ENCODE assay signal across 8 mouse cellular contexts in the genomic region with DNA sequence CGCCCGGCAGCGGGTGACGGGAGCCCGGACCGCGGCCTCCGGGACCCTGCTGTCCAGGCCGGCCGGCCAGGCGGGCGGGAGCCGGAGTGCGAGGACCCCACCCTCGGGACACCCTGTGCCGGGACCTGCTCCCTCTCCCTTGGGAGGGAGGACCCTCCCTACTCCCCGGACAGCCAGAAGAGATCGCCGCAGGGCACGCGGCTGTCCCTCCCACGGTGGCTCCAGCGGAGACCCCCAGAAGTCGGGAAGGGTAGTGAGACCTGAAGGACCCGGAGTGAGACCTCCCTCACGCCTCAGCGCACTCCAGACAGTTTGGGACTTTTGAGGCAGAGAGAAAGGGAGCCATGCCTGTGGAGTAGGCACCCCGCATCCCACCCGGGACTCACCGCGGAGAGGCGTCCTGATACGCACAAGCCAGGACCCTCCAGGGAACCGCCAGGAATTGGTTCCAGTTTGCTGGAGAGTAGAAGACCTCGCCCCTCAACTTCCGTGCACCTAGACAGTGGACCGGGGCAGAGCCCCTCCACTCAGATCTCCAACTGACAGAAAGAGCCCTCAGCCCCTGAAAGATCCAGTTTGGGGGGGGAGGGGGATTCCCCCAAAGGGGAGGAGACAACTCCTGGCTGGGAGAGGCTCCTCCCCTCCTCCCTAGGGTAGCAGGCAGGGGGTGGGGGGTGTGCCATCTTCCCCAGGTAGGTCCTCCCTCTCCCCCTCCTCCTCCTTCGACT. TPM values are rescaled to one million over a fixed set of nuclear protein-coding genes. Genes with fewer than 3 reads are reported as not detected.
DNase-seq lines count a peak whose midpoint lies in the region; ATAC-seq and TF ChIP-seq lines count a peak whose summit lies in the region.

No protein-coding gene starts in this region.

- peak; percentile 42 to 60 for DNase-seq in heart, adult 18-20 months
- no peak for DNase-seq in heart, adult 8-10 months (ENCODE audit: low spot score)
- no peak for DNase-seq in hindbrain, embryonic 14.5 days (ENCODE audit: low spot score)
- no peak for DNase-seq in liver, adult 2 months (ENCODE audit: extremely low read depth, low read depth, low spot score)
- DNase-seq in thymus, adult 2 months, result peak; percentile 64

- H3K9ac ChIP-seq in hindbrain, embryonic 14.5 days, result peak overlapping the region; percentile 81
- H3K9ac ChIP-seq in liver, adult 2 months (ENCODE audit: low read depth, low read length), result peak overlapping the region; percentile 100
- peak overlapping the region; percentile 79 for H3K9ac ChIP-seq in midbrain, embryonic 15.5 days

- TF ChIP-seq CTCF in bone marrow macrophage, adult 2 months (IDR thresholded peaks at IDR 0.05; ENCODE audit: low read depth, low read length), result no peak
- no peak for TF ChIP-seq CTCF in liver, adult 2 months (IDR thresholded peaks at IDR 0.05; ENCODE audit: low read depth, low read length)
- TF ChIP-seq CTCF in thymus, adult 2 months (IDR thresholded peaks at IDR 0.05; ENCODE audit: borderline replicate concordance, control insufficient read depth, extremely low read depth, insufficient read depth, low read length, poor library complexity), result peak; percentile 3; the same call in 1 of the 2 replicates

- no peak for TF ChIP-seq POLR2A in bone marrow macrophage, adult 2 months (IDR thresholded peaks at IDR 0.05; ENCODE audit: borderline replicate concordance, low read depth, low read length)
- no peak for TF ChIP-seq POLR2A in liver, adult 2 months (IDR thresholded peaks at IDR 0.05; ENCODE audit: extremely low read depth, insufficient read depth, low read length)
- no peak for TF ChIP-seq POLR2A in thymus, adult 2 months (IDR thresholded peaks at IDR 0.05; ENCODE audit: control insufficient read depth, extremely low read depth, insufficient read depth, low read length, poor library complexity)

- H3K4me1 ChIP-seq in bone marrow macrophage, adult 2 months (ENCODE audit: control insufficient read depth, insufficient read depth, low read length), result peaks cover 34% of the 10 kb centered on the region
- peaks cover 25% of the 10 kb centered on the region for H3K4me1 ChIP-seq in hindbrain, embryonic 14.5 days (replicated peaks; ENCODE audit: control insufficient read depth, insufficient read depth, low read length)
- H3K4me1 ChIP-seq in liver, adult 2 months (ENCODE audit: control insufficient read depth, insufficient read depth, low read length), result peaks cover 22% of the 10 kb centered on the region
- peaks cover 31% of the 10 kb centered on the region for H3K4me1 ChIP-seq in midbrain, embryonic 15.5 days
- H3K4me1 ChIP-seq in thymus, adult 2 months (replicated peaks; ENCODE audit: control insufficient read depth, insufficient read depth, low read length), result peaks cover 22% of the 10 kb centered on the region

- ATAC-seq in erythroid progenitor cell, adult 5-6 weeks (replicated peaks; ENCODE audit: low FRiP score, poor library complexity, severe bottlenecking), result peak; percentile 33
- peak; percentile 71 for ATAC-seq in hindbrain, embryonic 14.5 days (ENCODE audit: low FRiP score)
- ATAC-seq in midbrain, embryonic 15.5 days (replicated peaks), result peak; percentile 77

- peak overlapping the region; percentile 72 for H3K4me3 ChIP-seq in bone marrow macrophage, adult 2 months (ENCODE audit: insufficient read depth, low read length)
- H3K4me3 ChIP-seq in hindbrain, embryonic 14.5 days (replicated peaks; ENCODE audit: low read length), result peak overlapping the region; percentile 85
- H3K4me3 ChIP-seq in liver, adult 2 months (ENCODE audit: insufficient read depth, low read depth, low read length), result peak overlapping the region; percentile 86
- H3K4me3 ChIP-seq in midbrain, embryonic 15.5 days, result peak overlapping the region; percentile 78
- peak overlapping the region; percentile 87 for H3K4me3 ChIP-seq in thymus, adult 2 months (ENCODE audit: control insufficient read depth, insufficient read depth, low read length)

- H3K9me3 ChIP-seq in hindbrain, embryonic 14.5 days (ENCODE audit: control insufficient read depth, low read length), result no peaks in the 10 kb centered on the region
- H3K9me3 ChIP-seq in midbrain, embryonic 15.5 days, result no peaks in the 10 kb centered on the region

- WGBS in hindbrain, embryonic 14.5 days, result under 1% methylated on average over 38 of the region's 38 CpGs
- under 1% methylated on average over 37 of the region's 38 CpGs for WGBS in liver, adult 2 months
- 0% methylated on average over 33 of the region's 38 CpGs for WGBS in midbrain, embryonic 15.5 days
- 1% methylated on average over 38 of the region's 38 CpGs for WGBS in thymus, adult 2 months

- peak overlapping the region; percentile 39 for H3K27ac ChIP-seq in bone marrow macrophage, adult 2 months (ENCODE audit: insufficient read depth, low read depth, low read length)
- peak overlapping the region; percentile 44; the same call in 1 of the 2 replicates for H3K27ac ChIP-seq in hindbrain, embryonic 14.5 days
- peak overlapping the region; percentile 67 for H3K27ac ChIP-seq in liver, adult 2 months (replicated peaks; ENCODE audit: insufficient read depth, low read depth, low read length)
- H3K27ac ChIP-seq in midbrain, embryonic 15.5 days, result peak overlapping the region; percentile 66
- no peak overlapping the region for H3K27ac ChIP-seq in thymus, adult 2 months (ENCODE audit: control insufficient read depth, insufficient read depth, low read length)

- H3K79me2 ChIP-seq in liver, adult 2 months (ENCODE audit: control insufficient read depth, insufficient read depth, low read length), result peaks cover 20% of the 10 kb centered on the region

- no peaks in the 10 kb centered on the region for H3K36me3 ChIP-seq in hindbrain, embryonic 14.5 days (replicated peaks; ENCODE audit: control insufficient read depth, insufficient read depth)
- H3K36me3 ChIP-seq in liver, adult 2 months (ENCODE audit: control insufficient read depth, insufficient read depth, low read length), result no peaks in the 10 kb centered on the region
- H3K36me3 ChIP-seq in midbrain, embryonic 15.5 days (replicated peaks), result no peaks in the 10 kb centered on the region
- no peaks in the 10 kb centered on the region for H3K36me3 ChIP-seq in thymus, adult 2 months (ENCODE audit: control insufficient read depth, insufficient read depth, low read length)

- H3K4me2 ChIP-seq in hindbrain, embryonic 14.5 days (replicated peaks), result peak overlapping the region; percentile 90
- H3K4me2 ChIP-seq in midbrain, embryonic 15.5 days, result peak overlapping the region; percentile 85

- H3K27me3 ChIP-seq in hindbrain, embryonic 14.5 days (ENCODE audit: control insufficient read depth, insufficient read depth, low read length), result no peaks in the 10 kb centered on the region
- no peaks in the 10 kb centered on the region for H3K27me3 ChIP-seq in liver, adult 2 months (ENCODE audit: control insufficient read depth, insufficient read depth, low read length)
- no peaks in the 10 kb centered on the region for H3K27me3 ChIP-seq in midbrain, embryonic 15.5 days (replicated peaks)
- no peaks in the 10 kb centered on the region for H3K27me3 ChIP-seq in thymus, adult 2 months (ENCODE audit: control insufficient read depth, insufficient read depth, low read length)

RNA-seq across cellular contexts. Expression of gene Foxj2, which starts 0.5 kb away (rescaled TPM):
- total RNA-seq in heart, adult 18-20 months (2021), result 10 to 100 TPM; 31.7 to 33.5 TPM
- 10 to 100 TPM; 26.3 to 31.5 (median 29.1) TPM for total RNA-seq in heart, adult 8-10 months (2022)
- polyA plus RNA-seq in bone marrow macrophage, adult 2 months (2012; ENCODE audit: insufficient read depth, insufficient read length, missing spikeins), result 30.3 and 34.4 TPM in 2 replicates
- total RNA-seq in erythroid progenitor cell, adult 5-6 weeks (2015; ENCODE audit: low replicate concordance), result 9.4 and 17.6 TPM in 2 replicates
- 5.2 and 9.2 TPM in 2 replicates for total RNA-seq in erythroid progenitor cell, adult 5-6 weeks (2017; ENCODE audit: low replicate concordance)
- polyA plus RNA-seq in hindbrain, embryonic 14.5 days (2014; fragmentation: Nextera tagmentation; extraction: Ambion mirVana), result 9.5 and 11.0 TPM in 2 replicates
- 1.7 and 2.3 TPM in 2 replicates for total RNA-seq in liver, adult 2 months (2014; rRNA removed)
- polyA plus RNA-seq in liver, adult 2 months (2012; rRNA removed), result 3.1 and 3.3 TPM in 2 replicates
- polyA plus RNA-seq in midbrain, embryonic 15.5 days (2015; fragmentation: Nextera tagmentation; extraction: Ambion mirVana), result 8.3 and 9.1 TPM in 2 replicates
- 20.2 and 22.5 TPM in 2 replicates for polyA plus RNA-seq in thymus, adult 2 months (2012; rRNA removed)

RNA-seq across cellular contexts. Expression of gene Slc2a3, which starts 18.8 kb away (rescaled TPM):
- 1 to 10 TPM; 2.7 to 3.5 TPM for total RNA-seq in heart, adult 18-20 months (2021)
- total RNA-seq in heart, adult 8-10 months (2022), result 1 to 10 TPM; 2.3 to 2.9 (median 2.4) TPM
- 5.8 and 6.4 TPM in 2 replicates for polyA plus RNA-seq in bone marrow macrophage, adult 2 months (2012; ENCODE audit: insufficient read depth, insufficient read length, missing spikeins)
- total RNA-seq in erythroid progenitor cell, adult 5-6 weeks (2015; ENCODE audit: low replicate concordance), result 9.4 and 13.4 TPM in 2 replicates
- 9.4 and 10.8 TPM in 2 replicates for total RNA-seq in erythroid progenitor cell, adult 5-6 weeks (2017; ENCODE audit: low replicate concordance)
- polyA plus RNA-seq in hindbrain, embryonic 14.5 days (2014; fragmentation: Nextera tagmentation; extraction: Ambion mirVana), result 40.1 and 51.6 TPM in 2 replicates
- 0.28 and 0.40 TPM in 2 replicates for total RNA-seq in liver, adult 2 months (2014; rRNA removed)
- 0.22 and 0.66 TPM in 2 replicates for polyA plus RNA-seq in liver, adult 2 months (2012; rRNA removed)
- polyA plus RNA-seq in midbrain, embryonic 15.5 days (2015; fragmentation: Nextera tagmentation; extraction: Ambion mirVana), result 34.6 and 36.8 TPM in 2 replicates
- 11.7 and 12.8 TPM in 2 replicates for polyA plus RNA-seq in thymus, adult 2 months (2012; rRNA removed)

RNA-seq across cellular contexts. Expression of gene C3ar1, which starts 35.7 kb away (rescaled TPM):
- total RNA-seq in heart, adult 18-20 months (2021), result 1 to 10 TPM; 1.3 to 1.6 TPM
- 1 to 10 TPM; 2.0 to 3.5 (median 2.5) TPM for total RNA-seq in heart, adult 8-10 months (2022)
- 718 and 808 TPM in 2 replicates for polyA plus RNA-seq in bone marrow macrophage, adult 2 months (2012; ENCODE audit: insufficient read depth, insufficient read length, missing spikeins)
- 1.3 and 1.4 TPM in 2 replicates for total RNA-seq in erythroid progenitor cell, adult 5-6 weeks (2015; ENCODE audit: low replicate concordance)
- total RNA-seq in erythroid progenitor cell, adult 5-6 weeks (2017; ENCODE audit: low replicate concordance), result 0.26 TPM in 1 of 2 replicates, not detected in the other
- 1.6 and 1.9 TPM in 2 replicates for polyA plus RNA-seq in hindbrain, embryonic 14.5 days (2014; fragmentation: Nextera tagmentation; extraction: Ambion mirVana)
- 1.5 and 1.6 TPM in 2 replicates for total RNA-seq in liver, adult 2 months (2014; rRNA removed)
- 0.66 and 0.99 TPM in 2 replicates for polyA plus RNA-seq in liver, adult 2 months (2012; rRNA removed)
- polyA plus RNA-seq in midbrain, embryonic 15.5 days (2015; fragmentation: Nextera tagmentation; extraction: Ambion mirVana), result 1.4 and 1.6 TPM in 2 replicates
- polyA plus RNA-seq in thymus, adult 2 months (2012; rRNA removed), result 2.4 and 4.3 TPM in 2 replicates

RNA-seq across cellular contexts. Expression of gene Necap1, which starts 54.0 kb away (rescaled TPM):
- total RNA-seq in heart, adult 18-20 months (2021), result 10 to 100 TPM; 20.7 to 24.3 TPM
- 10 to 100 TPM; 17.1 to 22.1 (median 20.1) TPM for total RNA-seq in heart, adult 8-10 months (2022)
- 61.2 and 67.3 TPM in 2 replicates for polyA plus RNA-seq in bone marrow macrophage, adult 2 months (2012; ENCODE audit: insufficient read depth, insufficient read length, missing spikeins)
- 15.1 and 22.7 TPM in 2 replicates for total RNA-seq in erythroid progenitor cell, adult 5-6 weeks (2015; ENCODE audit: low replicate concordance)
- total RNA-seq in erythroid progenitor cell, adult 5-6 weeks (2017; ENCODE audit: low replicate concordance), result 8.4 and 18.9 TPM in 2 replicates
- polyA plus RNA-seq in hindbrain, embryonic 14.5 days (2014; fragmentation: Nextera tagmentation; extraction: Ambion mirVana), result 153 and 172 TPM in 2 replicates
- total RNA-seq in liver, adult 2 months (2014; rRNA removed), result 22.1 and 26.5 TPM in 2 replicates
- 18.8 and 19.4 TPM in 2 replicates for polyA plus RNA-seq in liver, adult 2 months (2012; rRNA removed)
- polyA plus RNA-seq in midbrain, embryonic 15.5 days (2015; fragmentation: Nextera tagmentation; extraction: Ambion mirVana), result 134 and 146 TPM in 2 replicates
- 14.3 and 19.5 TPM in 2 replicates for polyA plus RNA-seq in thymus, adult 2 months (2012; rRNA removed)

Comparison
In these comparisons a context has a peak if more than half of its experiments do, and no peak if none do; other contexts are left out.
1. DNase-seq: peak in heart, adult 18-20 months (2 of 2) and thymus, adult 2 months (single experiment); none in heart, adult 8-10 months (single experiment), hindbrain, embryonic 14.5 days (single experiment) and liver, adult 2 months (single experiment).
2. RNA of gene C3ar1, which starts 35.7 kb away (polyA plus RNA-seq): 718 to 808 TPM in bone marrow macrophage, adult 2 months; 2.4 to 4.3 TPM in thymus, adult 2 months, 1.6 to 1.9 TPM in hindbrain, embryonic 14.5 days, 1.4 to 1.6 TPM in midbrain, embryonic 15.5 days and 0.66 to 0.99 TPM in liver, adult 2 months; every median in the first group is over 100 times any median in the second.
3. Peak in every context shown above with its lines, with median percentiles within 50 percentile points of each other: H3K4me3 ChIP-seq, ATAC-seq and H3K9ac ChIP-seq.